Mouse (Mus musculus) testis, adult 2 months (tissue): Measurements from ENCODE around the gene Nectin4. TPM values are rescaled to one million over a fixed set of nuclear protein-coding genes. Genes with fewer than 3 reads are reported as not detected.
A peak's percentile ranks its signal among the peaks of the same experiment; 100 is the strongest.
"Not testable (repeated sequence)": the region's sequence is repeated elsewhere in the genome, so short reads cannot be mapped to it uniquely, and the experiment has no call there.

ENCODE experiments used
- H3K27ac ChIP-seq: fragments of 200-500 bp; 2 replicates; pipeline ENCODE4 v1.5.1; 2012; ENCODE audit warnings: low read depth, low read length; ENCODE audit not compliant: control insufficient read depth, insufficient read depth
- H3K27me3 ChIP-seq: fragments of 200-500 bp; 2 replicates; pipeline ENCODE4 v1.6.1; 2012; ENCODE audit warnings: mild to moderate bottlenecking, low read length, moderate library complexity; ENCODE audit not compliant: control insufficient read depth, insufficient read depth
- H3K36me3 ChIP-seq: fragments of 200-500 bp; 2 replicates; pipeline ENCODE4 v1.6.1; 2012; ENCODE audit warnings: mild to moderate bottlenecking, low read length; ENCODE audit not compliant: control insufficient read depth, insufficient read depth
- H3K4me1 ChIP-seq: fragments of 200-500 bp; 2 replicates; pipeline ENCODE4 v1.6.1; 2012; ENCODE audit warnings: low read length; ENCODE audit not compliant: control insufficient read depth, insufficient read depth
- H3K4me3 ChIP-seq: fragments of 200-500 bp; 2 replicates; pipeline ENCODE4 v1.5.1; 2012; ENCODE audit warnings: low read depth, mild to moderate bottlenecking, low read length, moderate library complexity, mixed read lengths; ENCODE audit not compliant: control insufficient read depth
- CTCF ChIP-seq: fragments of 200-500 bp; IDR thresholded peaks from 2 replicates; pipeline ENCODE4 v1.5.1; 2012; ENCODE audit warnings: low read depth, mild to moderate bottlenecking, inconsistent platforms, low read length, moderate library complexity; ENCODE audit not compliant: control insufficient read depth, insufficient read depth, insufficient replicate concordance
- POLR2A ChIP-seq: fragments of 200-500 bp; IDR thresholded peaks from 2 replicates; pipeline ENCODE4 v1.6.1; 2012; ENCODE audit warnings: low read depth, mild to moderate bottlenecking, inconsistent platforms, low read length, moderate library complexity; ENCODE audit not compliant: control insufficient read depth
- polyA plus RNA-seq: library from polyadenylated mRNA; depleted of rRNA; stranded (reverse); fragments of >200 nt; gene quantifications from 2 replicates; pipeline ENCODE4 v1.2.3, GENCODE M21; 2012; rRNA removed

Gene Nectin4
- polyA plus RNA-seq = 6.5 and 8.5 TPM in 2 replicates

GRCm38 (mm10) chr1:171369845-171370556, at the start of gene Nectin4:
Gene Nectin4 (plus strand): TSS chr1:171370099.
- Histone ChIP-seq H3K27me3 (no peaks in the 10 kb centered on the region), H3K36me3 (no peaks in the 10 kb centered on the region), H3K4me3 (no peak within 1 kb of the TSS), H3K27ac (no peak within 1 kb of the TSS), H3K4me1 (peaks cover 2% of the 10 kb centered on the region)
- TF ChIP-seq POLR2A (no peak), CTCF (no peak)

- Histone ChIP-seq H3K4me3 (no peak overlapping the region), H3K27ac (no peak overlapping the region), H3K36me3 (no peaks in the 10 kb centered on the region), H3K27me3 (no peaks in the 10 kb centered on the region), H3K4me1 (no peaks in the 10 kb centered on the region)
- TF ChIP-seq CTCF (no peak), POLR2A (no peak)
These were observed 49.7 kb upstream of the Nectin4 start for GRCm38 (mm10) chr1:171320151-171320550.

- no peak overlapping the region for H3K27ac ChIP-seq
- H3K36me3 ChIP-seq = no peaks in the 10 kb centered on the region
- H3K4me3 ChIP-seq = no peak overlapping the region
- no peaks in the 10 kb centered on the region for H3K27me3 ChIP-seq
- no peaks in the 10 kb centered on the region for H3K4me1 ChIP-seq
- TF ChIP-seq POLR2A = no peak
- TF ChIP-seq CTCF = no peak
These were observed 48.5 kb upstream of the Nectin4 start for GRCm38 (mm10) chr1:171321415-171321814.

GRCm38 (mm10) chr1:171322012-171322411, 47.9 kb upstream of the Nectin4 start:
- H3K27ac ChIP-seq = no peak overlapping the region
- no peaks in the 10 kb centered on the region for H3K27me3 ChIP-seq
- TF ChIP-seq POLR2A (no peak), CTCF (no peak)
- H3K36me3 ChIP-seq = no peaks in the 10 kb centered on the region
- H3K4me3 ChIP-seq = no peak overlapping the region
- no peaks in the 10 kb centered on the region for H3K4me1 ChIP-seq

GRCm38 (mm10) chr1:171325571-171325970, 44.3 kb upstream of the Nectin4 start:
- Histone ChIP-seq H3K4me3 (no peak overlapping the region), H3K36me3 (no peaks in the 10 kb centered on the region), H3K4me1 (peaks cover 8% of the 10 kb centered on the region), H3K27ac (no peak overlapping the region), H3K27me3 (no peaks in the 10 kb centered on the region)
- TF ChIP-seq CTCF = no peak
- TF ChIP-seq POLR2A = no peak

- H3K4me1 ChIP-seq, H3K4me3 ChIP-seq, H3K27me3 ChIP-seq, H3K27ac ChIP-seq, H3K36me3 ChIP-seq: not testable (repeated sequence)
These were observed 43.3 kb upstream of the Nectin4 start for GRCm38 (mm10) chr1:171326588-171326987.

GRCm38 (mm10) chr1:171328244-171328643, 41.7 kb upstream of the Nectin4 start:
- peak overlapping the region; percentile 92 for H3K4me3 ChIP-seq
- H3K4me1 ChIP-seq = peaks cover 8% of the 10 kb centered on the region
- H3K27ac ChIP-seq = peak overlapping the region; percentile 96
- H3K27me3 ChIP-seq = no peaks in the 10 kb centered on the region
- TF ChIP-seq CTCF = no peak
- TF ChIP-seq POLR2A = no peak
- no peaks in the 10 kb centered on the region for H3K36me3 ChIP-seq

- Histone ChIP-seq H3K4me1 (peaks cover 8% of the 10 kb centered on the region), H3K27ac (peak within 1 kb of the TSS; percentile 96), H3K36me3 (no peaks in the 10 kb centered on the region), H3K4me3 (peak within 1 kb of the TSS; percentile 92), H3K27me3 (no peaks in the 10 kb centered on the region)
- TF ChIP-seq POLR2A (peak; percentile 52), CTCF (no peak)
These were observed 41.0 kb upstream of the Nectin4 start, which contains the start of gene Dedd for GRCm38 (mm10) chr1:171328839-171329432. Gene Dedd (plus strand): TSS chr1:171329145.
